Mouse (Mus musculus) cerebellum, adult 9-10 months (tissue): ENCODE measurements at regions not wholly inside any gene's neighbourhood (a gene's known extent, or its start where the extent isn't known, plus 50 kb on each side); places are given as distances from the start of the nearest gene placed in this dataset.

Experiments
- DNase-seq: peaks from one replicate; pipeline ENCODE4 v3.0.0; 2022

- no peak for DNase-seq
These were observed 299.8 kb downstream of the Gm11361 start for GRCm38 (mm10) chr13:28557032-28557570.

- no peak for DNase-seq
These were observed 299.1 kb downstream of the Gm11361 start for GRCm38 (mm10) chr13:28556385-28556938.

- DNase-seq: no peak
These were observed 297.0 kb downstream of the Gm11361 start for GRCm38 (mm10) chr13:28554143-28554830.

GRCm38 (mm10) chr13:28552974-28553750 is 295.8 kb downstream of the Gm11361 start:
- no peak for DNase-seq

- no peak for DNase-seq
These were observed 294.2 kb downstream of the Gm11361 start for GRCm38 (mm10) chr13:28551555-28551954.

GRCm38 (mm10) chr13:28545797-28546196 is 288.5 kb downstream of the Gm11361 start:
- no peak for DNase-seq

GRCm38 (mm10) chr13:28545337-28545736 is 288.0 kb downstream of the Gm11361 start:
- no peak for DNase-seq

- DNase-seq: no peak
These were observed 287.5 kb downstream of the Gm11361 start for GRCm38 (mm10) chr13:28544819-28545180.

GRCm38 (mm10) chr13:28544003-28544818 is 286.9 kb downstream of the Gm11361 start:
- peak; percentile 3 for DNase-seq

GRCm38 (mm10) chr13:28541607-28542006 is 284.3 kb downstream of the Gm11361 start:
- no peak for DNase-seq

- DNase-seq: no peak
These were observed 275.8 kb downstream of the Gm11361 start for GRCm38 (mm10) chr13:28533080-28533479.

GRCm38 (mm10) chr13:28532278-28532677 is 274.9 kb downstream of the Gm11361 start:
- DNase-seq: peak; percentile 17

GRCm38 (mm10) chr13:28531534-28531999 is 274.2 kb downstream of the Gm11361 start:
- DNase-seq: no peak

- DNase-seq: no peak
These were observed 273.6 kb downstream of the Gm11361 start for GRCm38 (mm10) chr13:28530947-28531346.

GRCm38 (mm10) chr13:28528898-28529511 is 271.7 kb downstream of the Gm11361 start:
- no peak for DNase-seq

- DNase-seq: no peak
These were observed 269.0 kb downstream of the Gm11361 start for GRCm38 (mm10) chr13:28526299-28526698.

GRCm38 (mm10) chr13:28524411-28524810 is 267.1 kb downstream of the Gm11361 start:
- no peak for DNase-seq

- DNase-seq: no peak
These were observed 262.8 kb downstream of the Gm11361 start for GRCm38 (mm10) chr13:28520127-28520482.

GRCm38 (mm10) chr13:28519383-28520126 is 262.2 kb downstream of the Gm11361 start:
- DNase-seq: no peak

- no peak for DNase-seq
These were observed 259.8 kb downstream of the Gm11361 start for GRCm38 (mm10) chr13:28517161-28517560.

- DNase-seq: no peak
These were observed 259.3 kb downstream of the Gm11361 start for GRCm38 (mm10) chr13:28516636-28517035.

- DNase-seq: no peak
These were observed 256.9 kb downstream of the Gm11361 start for GRCm38 (mm10) chr13:28514245-28514644.
